Mouse (Mus musculus): ENCODE measurements at regions not wholly inside any gene's neighbourhood (a gene's known extent, or its start where the extent isn't known, plus 50 kb on each side); places are given as distances from the start of the nearest gene placed in this dataset.

DNA sequence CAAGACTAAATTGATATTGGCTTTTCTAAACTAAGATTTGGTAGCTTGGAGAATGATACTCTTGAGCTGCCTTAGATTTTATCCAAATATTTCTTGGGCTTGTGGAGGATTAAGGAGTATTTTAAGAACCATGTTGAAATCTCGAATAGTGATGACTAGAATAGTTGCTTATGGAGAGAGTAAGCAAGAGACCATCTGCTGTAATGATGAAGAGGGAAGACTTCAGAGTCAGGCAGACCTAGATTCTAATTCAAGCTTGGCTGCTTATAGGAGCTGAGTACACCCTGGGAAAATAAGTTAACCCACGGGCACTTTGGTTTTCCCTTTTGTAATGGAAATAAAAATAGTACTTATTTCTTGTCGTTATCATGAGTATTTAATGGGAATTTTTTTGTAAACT, 257.3 kb upstream of the Api5 start:
- TF ChIP-seq CTCF (IDR thresholded peaks at IDR 0.05; ENCODE audit: low read depth, low read length), result no peak
- no peak for TF ChIP-seq POLR2A (IDR thresholded peaks at IDR 0.05; ENCODE audit: extremely low read depth, insufficient read depth, low read length)

All from liver, adult 2 months (tissue).